Mouse (Mus musculus) gonadal fat pad, adult 2 months (tissue): ENCODE results near the gene A630095N17Rik. TPM values are rescaled to one million over a fixed set of nuclear protein-coding genes. Genes with fewer than 3 reads are reported as not detected.

Experiments
- DNase-seq: peaks from one replicate; pipeline ENCODE4 v3.0.0-alpha.2; 2012; ENCODE audit warnings: low read depth
- polyA plus RNA-seq: library from polyadenylated mRNA; depleted of rRNA; stranded (reverse); fragments of >200 nt; gene quantifications from 2 replicates; pipeline ENCODE4 v1.2.3, GENCODE M21; 2012; rRNA removed

A630095N17Rik gene
- polyA plus RNA-seq = not detected in 2 replicates

DNA sequence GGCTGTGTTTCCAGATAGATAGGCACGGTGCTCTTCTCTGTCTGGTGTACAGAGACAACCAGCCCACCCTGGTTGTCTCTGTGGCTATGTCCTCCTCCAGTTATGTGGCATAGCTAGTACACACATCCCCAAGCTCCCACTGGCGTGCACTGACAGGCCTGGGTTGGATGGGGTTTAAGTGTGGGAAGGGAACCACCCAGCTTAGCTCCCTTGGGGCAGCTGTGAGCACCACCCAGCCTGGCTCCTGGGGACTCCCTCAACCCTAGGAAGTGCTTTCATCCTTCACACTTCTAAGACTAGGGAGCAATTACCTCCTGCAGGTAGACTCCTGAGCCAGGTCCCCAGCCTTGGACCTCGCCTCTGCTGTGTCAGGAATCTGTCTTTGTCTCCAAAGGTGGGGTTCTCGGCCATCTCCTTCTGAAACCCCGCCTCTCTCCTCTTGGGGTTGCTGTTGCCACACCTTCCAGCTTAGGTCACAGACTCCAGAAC, at the start of gene A630095N17Rik:
Gene A630095N17Rik, minus strand, starts transcription at position 439 of the 489 bp plus-strand sequence.
- no peak for DNase-seq

DNA sequence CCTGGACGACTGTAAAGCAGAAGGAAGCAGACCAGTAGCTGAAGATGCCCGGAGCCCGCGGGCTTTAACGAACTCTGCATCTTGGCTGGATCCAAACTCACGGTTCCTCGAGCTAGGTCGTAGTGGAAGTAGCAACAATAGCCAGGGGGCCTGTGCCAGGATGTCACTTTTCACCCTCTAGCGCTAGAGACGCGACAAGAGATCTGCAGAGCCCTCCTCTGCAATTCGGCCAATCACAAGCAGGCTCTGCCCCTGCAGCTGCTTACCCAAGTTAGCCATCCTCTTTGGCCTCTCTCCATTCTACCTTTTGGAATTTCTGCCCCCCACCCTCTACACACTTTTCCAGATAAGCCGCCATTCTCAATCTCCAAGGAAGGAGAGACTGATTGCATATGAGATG, 46.3 kb upstream of the A630095N17Rik start, which contains the start of gene Resp18:
Gene Resp18, minus strand, starts transcription at position 188 of the 400 bp plus-strand sequence.
- no peak for DNase-seq

DNA sequence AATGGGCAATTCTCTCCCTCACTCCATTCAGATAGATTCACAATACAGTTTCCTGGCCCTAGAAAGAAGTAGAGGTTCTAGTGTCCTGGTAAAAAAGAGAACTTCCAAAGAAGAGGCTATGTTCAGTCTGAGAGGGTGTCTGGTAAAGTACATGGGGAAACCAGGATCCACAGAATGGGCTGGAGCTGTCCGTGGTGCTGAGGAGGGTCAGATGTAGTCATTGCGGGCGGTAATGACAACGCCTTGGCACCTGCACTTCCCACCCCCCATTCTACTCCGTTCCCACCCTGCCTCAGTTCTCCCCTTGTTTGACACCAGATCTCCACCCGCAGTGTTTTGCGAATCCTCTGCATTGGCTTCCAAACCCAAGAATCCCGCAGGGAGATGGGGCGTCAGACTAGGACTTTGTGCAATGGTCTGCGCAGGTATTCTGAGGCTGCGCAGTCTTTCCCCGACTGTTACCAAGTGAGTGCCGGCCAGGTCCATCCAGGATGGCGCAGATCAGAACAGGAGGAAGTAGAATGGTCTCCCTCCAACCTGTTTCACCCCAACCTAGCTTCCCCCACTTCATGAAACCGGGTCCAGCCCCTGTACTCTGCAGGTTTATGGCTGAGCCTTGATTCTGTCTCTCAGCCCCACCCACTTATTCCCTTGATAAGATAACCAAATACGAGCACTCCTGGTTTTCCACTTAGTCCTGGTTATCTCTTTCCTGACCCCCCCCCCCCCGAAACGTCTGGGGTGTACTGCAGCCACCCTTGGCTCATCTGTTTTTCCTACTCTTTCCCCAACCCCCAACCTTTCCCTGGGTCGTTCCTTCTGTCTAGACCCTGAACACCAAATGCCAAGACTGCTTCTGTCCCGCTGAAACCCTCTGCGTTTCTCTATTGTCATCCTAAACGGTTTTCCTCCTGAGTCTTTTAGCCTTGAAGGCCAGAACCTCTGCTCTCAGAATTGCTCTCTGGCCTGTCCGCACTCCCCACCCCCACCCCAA, 45.6 kb upstream of the A630095N17Rik start:
- DNase-seq = no peak

DNA sequence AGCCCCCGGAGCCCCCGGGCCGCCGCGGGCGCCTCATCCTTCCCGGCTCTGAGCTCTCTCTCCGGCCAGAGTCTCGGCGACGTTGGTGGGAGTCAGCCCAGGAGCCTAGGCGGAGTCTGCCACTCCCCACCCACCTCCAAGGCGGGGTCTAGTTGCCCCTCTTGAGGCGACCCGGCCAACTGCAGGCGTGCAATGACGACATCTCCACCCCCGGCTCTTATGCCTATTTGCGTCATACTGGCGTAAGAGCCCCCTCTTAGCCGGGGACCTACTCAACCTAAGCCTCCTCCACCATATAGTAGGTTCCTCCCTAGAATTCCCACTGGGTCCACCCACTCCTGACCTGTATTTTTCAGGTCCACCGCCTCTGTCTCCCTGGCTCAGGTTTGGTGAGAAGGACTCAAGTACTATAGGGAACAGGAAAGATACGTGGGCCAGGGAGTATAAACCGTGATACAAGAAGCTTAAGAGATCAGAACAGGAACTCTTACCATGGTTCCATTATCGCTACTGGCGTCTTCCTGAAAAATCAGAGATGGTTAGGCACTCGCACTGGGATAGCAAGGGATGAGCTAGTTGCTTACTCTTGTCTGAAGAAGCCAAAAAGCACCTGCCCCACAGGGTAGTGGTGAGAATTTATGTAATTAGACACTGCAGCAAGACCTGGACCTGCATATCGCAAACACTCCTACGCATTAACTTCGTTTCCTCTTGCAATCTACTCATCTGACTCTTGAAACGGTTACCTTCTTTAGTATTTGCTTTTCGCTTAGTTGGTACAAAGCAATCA, 32.4 kb upstream of the A630095N17Rik start, which contains the start of gene Ptprn:
Gene Ptprn, minus strand, starts transcription at position 412 of the 790 bp plus-strand sequence.
- no peak for DNase-seq

DNA sequence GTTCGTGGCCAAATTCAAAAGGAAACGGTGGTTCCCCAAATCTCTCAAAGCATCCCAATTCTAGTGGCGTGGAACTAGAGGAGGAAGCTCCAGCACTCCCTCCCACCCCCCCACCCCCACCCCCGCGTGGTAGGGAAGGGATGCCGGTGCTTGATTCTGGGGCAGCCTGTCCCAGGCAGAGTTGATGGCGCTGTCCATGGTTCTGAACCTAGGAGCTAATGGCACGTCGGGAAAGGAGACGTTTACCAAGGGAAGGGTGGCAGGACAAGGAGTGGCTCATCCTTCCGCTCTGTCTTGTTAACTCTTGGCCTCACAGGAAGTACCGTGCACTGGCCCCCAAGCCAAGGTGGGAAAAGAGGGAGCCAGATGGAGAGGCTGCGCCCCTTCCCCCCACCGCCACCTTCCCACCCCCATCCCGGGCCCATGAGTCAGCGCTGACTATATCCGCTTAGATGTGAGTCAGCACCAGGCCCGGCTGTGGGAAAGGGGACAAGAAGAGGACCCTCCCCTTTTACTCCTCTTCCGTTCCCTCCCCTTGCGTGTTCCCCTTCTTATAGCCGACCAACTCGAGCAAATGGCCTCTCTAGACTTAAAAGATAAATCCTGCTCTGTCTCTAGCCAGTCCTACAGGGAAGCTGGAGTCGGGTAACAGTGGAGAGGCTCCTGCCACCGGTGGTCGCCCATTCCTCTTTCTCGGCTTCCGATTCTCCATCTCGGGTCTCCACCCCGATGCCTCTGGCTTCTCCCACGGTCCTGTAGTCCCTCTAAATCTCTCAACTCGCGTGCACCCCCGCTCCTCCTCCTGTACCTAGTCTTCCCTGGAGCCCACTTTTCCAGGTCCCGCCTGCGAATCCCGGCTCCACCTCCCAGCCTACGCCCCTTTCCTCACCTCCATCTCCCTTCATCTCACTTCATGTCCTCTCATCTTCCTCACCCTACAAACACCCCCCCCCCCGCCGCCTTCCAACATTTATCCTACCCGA, 31.4 kb upstream of the A630095N17Rik start:
- DNase-seq = no peak

DNA sequence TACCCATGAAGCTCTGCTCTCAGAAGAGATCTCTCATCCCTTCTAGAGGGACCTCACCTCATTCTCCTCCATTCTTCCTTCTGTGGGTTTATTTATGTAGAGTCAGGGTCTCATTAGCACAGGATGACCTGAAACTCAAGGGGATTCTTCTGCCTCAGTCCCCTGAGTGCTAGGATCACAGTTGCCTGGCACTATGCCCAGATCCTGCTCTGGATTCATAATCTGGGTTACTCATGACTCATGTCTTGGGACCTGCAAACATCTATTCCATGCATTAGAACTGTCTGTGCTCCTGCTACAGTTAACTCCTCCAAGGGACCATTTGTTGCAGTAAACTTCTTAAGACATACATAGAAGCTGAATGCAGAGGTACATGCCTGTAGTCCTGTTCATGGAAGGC, 29.4 kb upstream of the A630095N17Rik start:
- no peak for DNase-seq

DNA sequence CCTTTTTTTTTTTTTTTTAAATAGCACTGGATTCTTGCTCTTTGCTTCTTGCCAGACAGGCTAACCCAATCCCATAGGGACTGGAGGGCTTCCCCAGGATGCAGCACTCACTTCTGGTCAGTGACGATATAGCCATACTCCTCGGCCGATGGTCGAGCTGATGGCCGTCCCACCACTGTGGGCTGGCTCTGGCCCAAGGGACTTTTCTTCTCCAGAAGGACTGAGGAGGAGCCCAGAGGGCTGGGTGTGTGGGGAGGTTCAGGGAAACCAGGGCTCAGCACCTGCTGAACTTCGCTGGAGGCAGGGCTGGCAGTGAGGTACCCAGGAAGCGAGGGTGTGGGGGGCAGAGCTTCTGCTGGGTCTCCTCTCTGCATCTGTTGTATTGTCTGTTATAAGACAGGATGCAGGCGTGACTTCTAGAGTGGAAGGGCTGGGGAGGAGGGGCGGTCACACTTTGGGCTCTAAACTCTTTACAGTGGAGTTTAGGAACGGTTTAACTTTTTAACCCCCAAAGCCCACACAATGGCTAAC, 23.7 kb upstream of the A630095N17Rik start:
- DNase-seq = no peak

DNA sequence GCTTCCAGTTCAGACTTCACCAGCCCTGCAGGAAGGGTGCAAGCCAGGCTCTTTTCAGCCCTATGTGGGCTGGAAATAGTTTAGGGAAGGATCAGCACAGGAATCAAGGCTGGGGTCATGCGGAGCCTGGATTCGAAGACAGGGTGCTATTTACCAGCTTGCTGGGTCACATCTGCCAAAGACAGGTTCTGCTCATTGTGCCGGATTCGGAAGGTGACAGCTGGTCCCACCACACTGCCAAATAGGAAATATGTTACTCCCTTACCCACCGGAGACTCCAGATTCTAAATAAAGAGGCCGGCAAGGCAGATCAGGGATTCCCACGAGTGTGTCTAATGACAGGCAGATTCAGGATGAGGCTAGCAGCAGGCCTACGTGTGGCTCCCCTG, 22.7 kb upstream of the A630095N17Rik start:
- DNase-seq = no peak

DNA sequence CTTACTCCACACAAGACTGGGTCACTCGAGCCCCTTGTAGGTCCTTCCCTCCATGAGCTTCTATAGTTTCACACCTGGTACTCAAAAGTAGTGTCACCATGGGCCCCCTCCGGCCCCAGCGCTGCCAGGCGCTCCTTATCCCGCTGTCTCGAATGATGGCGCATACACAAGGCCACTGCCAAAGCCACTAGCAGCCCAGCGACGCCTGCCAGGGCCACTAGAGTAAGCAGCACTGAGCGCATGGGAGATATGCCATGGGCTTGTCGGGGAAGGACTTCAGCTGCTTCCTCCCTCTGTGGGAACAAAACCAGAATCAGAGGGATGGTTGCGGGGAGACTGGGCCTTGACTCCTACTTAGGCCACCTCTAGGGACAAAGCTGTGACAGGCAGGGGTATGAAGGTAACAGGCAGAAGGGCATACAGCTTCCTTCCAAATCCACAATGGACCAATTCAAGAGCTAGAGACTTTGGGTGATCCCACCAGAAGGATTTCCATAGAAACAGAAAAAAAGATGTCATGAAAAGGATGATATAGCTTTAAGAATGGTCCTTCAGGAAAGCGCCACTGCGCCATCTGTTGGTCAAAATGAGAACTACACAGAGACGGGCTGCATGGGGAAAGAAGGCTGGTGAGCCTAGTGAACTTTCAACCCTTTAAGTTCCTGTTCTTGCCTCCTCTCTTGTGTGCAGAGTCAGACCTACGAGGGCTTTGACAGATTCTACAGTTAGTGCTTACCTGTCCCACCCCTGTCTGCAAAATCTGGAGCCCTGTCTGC, 22.1 kb upstream of the A630095N17Rik start:
- DNase-seq = no peak

DNA sequence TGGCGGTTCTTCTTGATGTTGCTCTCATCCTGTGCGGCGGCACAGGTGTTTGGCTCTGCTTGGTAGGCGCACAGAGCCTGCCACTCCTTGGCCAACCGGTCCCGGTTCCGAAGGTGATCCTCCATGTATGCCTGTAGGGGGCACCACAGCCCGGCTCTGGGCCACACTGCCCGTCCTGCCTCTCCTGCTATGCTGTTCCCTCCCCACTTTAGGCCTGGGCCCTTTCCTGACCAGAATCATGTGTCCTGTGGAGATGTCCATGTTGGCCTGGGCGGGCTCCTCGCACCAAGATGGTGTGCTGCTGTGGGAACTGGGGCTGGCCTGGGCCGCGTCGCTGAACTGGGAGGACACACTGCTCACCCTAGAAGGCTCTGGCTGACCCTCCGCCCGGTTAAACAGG, 21.1 kb upstream of the A630095N17Rik start:
- no peak for DNase-seq

DNA sequence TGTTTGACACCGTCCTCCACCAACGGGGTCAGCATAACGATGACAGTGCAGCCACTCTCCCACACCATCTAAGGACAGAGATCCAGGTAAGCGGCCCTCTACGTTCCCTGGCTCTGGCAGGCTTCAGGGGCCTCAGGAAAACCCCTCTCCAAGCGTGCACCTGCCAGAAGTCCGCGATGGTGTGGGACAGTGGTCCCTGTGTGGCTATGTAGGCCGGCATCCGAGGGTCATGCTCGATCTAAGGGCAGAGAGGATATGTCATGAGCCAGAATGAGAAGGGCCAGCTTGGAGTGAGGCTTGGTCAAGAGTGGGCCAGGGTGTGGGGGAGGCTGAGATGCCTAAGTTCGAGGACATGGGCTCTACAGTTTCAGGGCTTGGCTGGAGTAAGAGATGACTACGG, 20.4 kb upstream of the A630095N17Rik start:
- DNase-seq = no peak

DNA sequence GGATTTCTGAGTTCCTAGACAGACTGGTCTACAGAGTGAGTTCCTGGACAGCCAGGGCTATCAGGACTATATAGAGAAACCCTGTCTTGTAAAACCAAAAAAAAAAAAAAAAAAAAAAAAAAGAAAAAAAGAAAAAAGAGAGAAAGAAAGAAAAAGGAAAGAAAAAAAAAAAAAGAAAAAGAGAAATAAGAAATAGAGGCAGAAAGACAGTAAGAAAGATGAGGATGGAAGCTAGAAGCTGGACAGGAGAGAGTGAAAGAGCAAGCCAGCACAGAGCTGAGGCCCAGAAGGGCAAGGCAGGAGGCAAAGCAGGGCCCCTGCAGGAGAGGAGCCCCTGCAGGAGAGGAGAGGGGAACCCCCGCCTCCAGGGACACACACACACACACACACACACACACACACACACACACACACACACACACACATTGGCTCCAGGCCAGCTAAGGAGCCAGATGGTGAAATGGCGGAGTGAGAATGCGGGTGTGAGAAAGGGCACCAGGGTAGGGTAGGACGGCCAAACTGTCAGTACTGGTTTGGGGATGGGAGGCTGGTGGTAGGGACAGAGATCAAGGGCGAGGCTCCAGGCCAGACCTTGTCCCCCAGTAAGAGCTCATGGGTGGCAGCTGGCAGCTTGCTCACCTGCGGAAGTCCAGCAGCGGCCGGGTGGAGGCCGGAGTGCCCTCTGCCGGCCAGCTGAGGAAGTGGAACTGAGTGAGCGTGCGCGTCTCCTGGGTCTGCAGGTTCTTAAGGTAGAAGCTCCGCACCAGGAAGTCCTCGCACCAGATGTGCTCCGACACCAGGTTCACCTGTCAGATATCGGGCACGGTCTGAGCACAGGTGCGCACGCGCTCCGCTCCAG, 19.4 kb upstream of the A630095N17Rik start:
- no peak for DNase-seq

DNA sequence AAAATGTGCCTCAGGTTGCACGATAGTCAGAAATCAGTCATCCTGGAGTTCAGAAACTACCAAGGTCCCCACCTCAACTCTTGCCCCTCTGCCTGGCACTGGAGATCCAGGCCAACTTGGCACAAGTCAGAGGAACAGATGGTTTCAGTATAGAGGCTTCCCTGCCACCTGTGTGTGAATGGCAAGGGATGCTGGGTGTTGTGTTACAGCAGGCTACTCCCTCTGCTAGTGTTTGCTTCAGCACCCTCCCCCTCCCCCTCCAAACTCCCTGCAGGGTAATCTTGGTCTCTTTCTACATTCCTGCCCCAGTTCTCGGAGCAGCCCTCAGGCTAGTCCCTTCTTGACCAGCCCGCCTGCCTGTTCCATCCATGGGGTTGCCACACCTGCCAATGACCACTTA, 18.6 kb upstream of the A630095N17Rik start:
- DNase-seq = no peak

DNA sequence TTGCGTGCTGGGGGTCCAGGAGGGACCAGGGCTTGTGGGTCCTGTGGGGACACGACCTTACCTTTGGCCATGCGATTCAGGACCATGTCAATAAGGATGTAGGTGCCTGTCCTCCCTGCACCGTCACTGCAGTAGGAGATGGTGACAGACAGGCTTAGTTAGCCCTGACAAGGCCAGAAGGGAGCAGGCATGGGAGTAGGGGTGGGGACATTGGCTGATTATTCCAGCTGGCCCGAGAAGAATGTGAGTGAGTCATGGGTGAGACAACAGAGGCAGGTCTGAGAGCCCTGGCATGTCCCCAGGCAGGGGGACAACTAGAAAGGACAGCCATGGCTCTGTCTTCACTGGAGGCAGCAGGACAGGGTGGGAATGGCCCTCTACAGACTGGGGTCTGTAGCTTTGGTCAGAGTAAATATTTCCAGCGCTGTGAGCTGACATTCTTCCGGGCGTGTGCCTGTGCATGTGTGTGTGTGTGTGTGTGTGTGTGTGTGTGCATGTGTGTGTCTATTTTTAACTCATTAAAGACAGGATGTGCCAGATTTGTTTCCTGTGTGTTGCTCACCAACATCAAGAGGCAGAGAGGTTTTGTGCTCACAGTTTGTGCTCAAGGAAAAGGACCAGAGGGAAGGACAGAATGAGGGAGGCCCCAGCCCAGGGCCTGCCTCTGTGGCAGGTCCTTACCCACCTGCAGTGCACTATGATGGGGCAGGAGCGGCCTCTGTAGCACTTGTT, 16.3 kb upstream of the A630095N17Rik start:
- no peak for DNase-seq

DNA sequence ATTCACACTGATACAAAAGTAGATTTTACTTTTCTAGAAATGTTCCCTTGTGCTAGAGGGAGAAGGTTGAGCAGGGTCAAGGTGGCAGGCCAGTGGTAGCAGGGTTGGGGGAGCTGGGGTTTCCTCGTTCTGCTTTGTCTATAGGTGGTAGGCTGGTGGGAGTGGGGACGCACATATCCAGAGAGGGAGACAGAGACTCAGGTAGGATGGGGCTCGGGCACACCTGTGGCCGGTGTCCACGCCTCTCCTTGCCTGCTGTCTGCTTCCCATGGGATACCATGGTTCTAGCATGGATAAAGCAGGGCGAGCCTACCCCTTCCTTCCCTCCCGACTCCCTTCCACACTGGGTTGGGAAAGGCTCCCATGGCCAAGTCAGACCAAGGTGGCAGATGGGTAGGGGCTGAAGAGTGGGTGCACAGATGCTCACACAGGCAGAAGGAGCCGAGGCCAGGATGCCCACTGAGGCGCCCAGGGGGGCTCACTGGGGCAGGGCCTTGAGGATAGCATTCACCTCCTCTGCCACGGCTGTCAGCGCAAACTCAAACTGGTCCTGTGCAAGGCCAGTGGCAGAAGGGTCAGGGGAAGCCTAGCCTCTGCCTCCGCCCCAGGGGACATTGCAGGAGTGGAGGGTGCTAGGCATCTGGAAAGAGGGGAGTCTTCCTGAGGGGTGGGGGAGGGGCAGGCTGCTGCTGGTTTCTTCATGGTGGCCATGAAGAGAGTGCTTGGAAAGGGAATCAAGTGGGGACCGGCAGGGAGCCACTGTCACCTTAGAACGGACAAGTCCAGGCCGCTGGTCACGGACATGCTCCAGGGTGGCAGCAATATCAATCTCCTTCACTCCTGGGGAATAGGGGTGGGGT, 15.4 kb upstream of the A630095N17Rik start:
- DNase-seq = no peak

DNA sequence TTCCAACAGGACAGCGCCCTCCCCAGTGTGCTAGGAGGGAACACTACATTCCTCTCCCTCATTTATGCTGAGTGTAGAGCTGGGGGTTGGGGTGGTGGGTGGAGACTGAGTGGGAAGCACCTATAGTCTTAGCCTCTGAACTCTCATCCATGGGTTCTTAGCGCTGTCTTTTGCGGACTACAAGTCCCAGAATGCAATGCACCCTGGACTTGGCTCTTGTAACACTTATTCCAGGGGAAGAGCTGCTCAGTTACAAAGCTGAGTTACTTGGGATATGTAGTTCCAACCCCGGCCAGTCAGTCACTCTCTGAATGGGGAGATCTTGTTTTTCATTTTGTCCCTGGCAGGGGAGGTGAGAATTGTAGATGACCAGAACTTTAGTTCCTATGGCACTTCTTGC, 12.9 kb upstream of the A630095N17Rik start:
- no peak for DNase-seq

DNA sequence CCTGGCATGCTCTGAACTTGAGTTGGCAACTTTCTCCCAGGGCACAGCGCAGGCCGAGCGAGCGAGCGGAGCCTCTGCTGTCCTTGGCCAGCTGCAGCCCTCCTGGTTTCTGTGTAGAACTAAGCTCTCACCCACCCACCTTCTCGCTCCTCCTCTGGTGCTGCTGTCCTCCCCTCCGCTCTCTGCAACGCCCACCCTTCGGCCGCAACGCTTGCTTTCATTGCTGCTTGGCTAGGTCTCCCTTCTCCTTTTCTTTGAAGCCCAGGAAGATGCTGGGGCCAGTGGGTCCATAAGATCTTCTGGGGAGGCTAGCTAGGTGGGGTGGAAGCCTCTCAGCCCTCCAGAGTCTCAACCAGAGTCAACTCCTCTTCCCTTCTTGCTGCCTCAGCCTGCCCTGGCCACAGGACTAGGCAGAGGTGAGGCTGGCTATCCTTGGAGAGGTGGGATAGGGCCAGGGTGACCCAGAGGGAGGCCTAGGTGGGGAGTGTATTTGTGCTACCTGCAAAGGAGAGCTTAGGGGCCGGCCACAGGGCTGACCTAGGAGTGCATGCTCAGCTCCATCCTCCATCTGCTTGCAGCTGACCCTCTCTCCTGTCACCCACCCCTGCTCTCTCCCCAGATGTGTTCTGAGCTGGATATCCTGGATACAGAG, 12.4 kb upstream of the A630095N17Rik start:
- DNase-seq = no peak
